Mouse (Mus musculus) gastrocnemius, adult 2 months (tissue): ENCODE data around the gene Nt5e. TPM values are rescaled to one million over a fixed set of nuclear protein-coding genes. Genes with fewer than 3 reads are reported as not detected.

Source experiments
- DNase-seq: peaks from one replicate; pipeline ENCODE4 v3.0.0; 2022
- H3K27ac ChIP-seq: fragments of 200-600 bp; 2 replicates; pipeline ENCODE4 v1.8.1; 2022; ENCODE audit warnings: mild to moderate bottlenecking
- H3K4me3 ChIP-seq: fragments of 200-600 bp; 2 replicates; pipeline ENCODE4 v1.8.1; 2022; ENCODE audit warnings: mild to moderate bottlenecking, moderate library complexity
- CTCF ChIP-seq: fragments of 200-600 bp; IDR thresholded peaks from 2 replicates; pipeline ENCODE4 v1.8.1; 2022; ENCODE audit warnings: antibody characterized with exemption, mild to moderate bottlenecking, moderate library complexity
- intact Hi-C: fragments of 180-260 bp; cut with DNase I; formaldehyde crosslinking; loops from one replicate; pipeline ENCODE4 v1.15.1; 2025
- total RNA-seq, 2 experiments: library from RNA; stranded (reverse); gene quantifications; 2 replicates each; pipeline ENCODE4 v1.2.3; 2021

Gene Nt5e
- total RNA-seq, 2 experiments from 2014 or later, result 2.2 to 2.5 TPM

DNA sequence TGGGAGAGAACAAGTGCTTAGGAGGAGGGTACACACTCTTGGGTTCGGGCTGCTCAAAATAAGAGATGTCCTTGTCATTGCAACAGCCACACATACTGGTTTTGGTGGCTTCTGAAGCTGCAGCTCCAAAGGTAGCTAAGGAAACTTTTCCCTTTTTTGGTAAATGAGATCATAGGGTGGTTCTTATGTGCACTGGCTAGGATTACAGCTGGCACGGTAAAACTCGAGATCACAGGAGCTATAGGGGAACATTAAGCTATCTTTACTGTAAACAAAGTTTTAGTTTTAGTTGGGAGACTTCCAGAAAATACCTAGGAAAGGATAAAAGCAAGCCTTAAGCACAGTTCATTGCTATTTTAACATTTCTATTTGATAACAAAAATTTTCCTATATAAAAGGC is 24.2 kb downstream of the Nt5e start:
- no peak overlapping the region for H3K27ac ChIP-seq
- intact Hi-C loops, result no loop called here
- H3K4me3 ChIP-seq, result no peak overlapping the region
- no peak for TF ChIP-seq CTCF
- DNase-seq, result no peak

DNA sequence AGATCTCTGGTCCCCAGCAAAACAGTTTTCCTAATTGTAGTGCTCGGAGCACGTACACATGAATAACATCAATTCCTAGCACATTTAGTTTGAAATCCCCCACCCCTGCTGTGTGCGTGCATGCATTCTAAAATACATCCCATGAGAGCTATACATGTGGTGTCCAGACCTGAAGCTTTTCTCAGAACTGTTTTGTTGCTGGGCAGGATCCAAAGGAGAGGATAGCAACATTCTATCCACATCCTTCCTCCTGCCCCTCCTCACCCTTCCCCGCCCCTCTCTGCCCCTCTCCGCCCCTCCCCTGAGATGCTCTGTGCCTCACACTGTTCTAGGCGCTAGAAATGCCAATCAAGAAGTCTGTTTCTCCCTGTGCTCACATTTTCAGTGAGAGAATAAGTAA is 25.7 kb downstream of the Nt5e start:
- DNase-seq, result no peak
- H3K4me3 ChIP-seq, result no peak overlapping the region
- no peak overlapping the region for H3K27ac ChIP-seq
- intact Hi-C loops, result no loop called here
- no peak for TF ChIP-seq CTCF

DNA sequence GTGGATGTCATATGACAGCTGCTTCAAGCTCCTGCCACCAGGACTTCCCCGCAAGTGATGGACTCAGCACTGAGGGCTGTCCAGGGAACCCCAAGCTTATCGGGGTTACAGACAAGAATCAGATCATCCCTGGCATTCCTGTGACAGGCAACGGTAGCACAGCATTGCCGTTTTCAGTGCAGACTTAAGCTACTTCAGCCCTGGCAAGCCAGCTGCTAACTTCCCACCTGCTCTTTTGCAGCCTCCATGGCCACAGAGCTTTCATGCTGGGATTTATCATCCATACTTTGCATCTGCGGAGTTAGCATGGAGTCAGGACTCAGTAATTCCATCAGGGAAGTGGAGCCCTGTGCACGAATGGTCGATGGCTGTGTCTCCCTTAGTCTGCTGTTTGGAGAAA is 26.5 kb downstream of the Nt5e start:
- no peak for TF ChIP-seq CTCF
- intact Hi-C loops, result no loop called here
- DNase-seq, result no peak
- Histone ChIP-seq H3K4me3 (no peak overlapping the region), H3K27ac (no peak overlapping the region)

DNA sequence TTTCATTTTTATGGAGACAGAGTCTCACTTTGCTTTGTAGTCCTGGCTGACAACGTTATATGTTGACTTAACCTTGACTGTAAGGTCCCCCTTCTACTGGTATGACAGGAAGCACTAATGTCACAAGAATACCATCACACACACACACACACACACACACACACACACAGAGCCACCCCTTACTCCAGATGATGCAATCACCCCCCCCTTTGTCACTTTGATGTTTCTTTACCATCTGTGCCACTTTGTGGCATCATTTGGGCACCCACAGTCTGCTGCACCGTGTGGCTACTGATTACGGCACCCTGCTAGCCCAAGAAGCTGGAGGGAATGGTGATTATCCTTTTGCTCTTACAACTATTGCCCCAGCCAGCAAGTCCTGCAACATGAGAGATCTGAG is 30.2 kb downstream of the Nt5e start:
- no peak for DNase-seq
- intact Hi-C loops, result no loop called here
- Histone ChIP-seq H3K27ac (no peak overlapping the region), H3K4me3 (no peak overlapping the region)
- no peak for TF ChIP-seq CTCF

DNA sequence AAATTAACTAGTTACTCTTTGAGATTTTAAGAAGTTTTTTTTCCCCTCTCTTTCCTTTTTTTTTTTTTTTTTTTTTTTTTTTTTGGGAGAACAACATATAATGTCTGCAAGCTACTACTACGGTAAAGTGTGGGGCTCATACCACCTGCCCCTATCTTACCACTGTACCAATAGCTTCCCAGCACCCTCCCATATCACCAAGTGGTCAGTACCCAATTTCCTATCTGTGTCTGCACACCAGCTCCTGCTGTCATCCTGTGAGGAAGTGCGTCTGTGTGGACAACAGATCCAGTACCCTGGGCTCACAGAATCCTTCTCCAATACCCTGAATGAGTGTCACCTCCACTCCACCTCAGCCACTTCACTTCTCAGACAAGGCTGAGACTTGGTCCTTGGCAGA is 32.1 kb downstream of the Nt5e start:
- H3K4me3 ChIP-seq, result no peak overlapping the region
- TF ChIP-seq CTCF, result no peak
- no peak overlapping the region for H3K27ac ChIP-seq
- no peak for DNase-seq
- intact Hi-C loops, result no loop called here

DNA sequence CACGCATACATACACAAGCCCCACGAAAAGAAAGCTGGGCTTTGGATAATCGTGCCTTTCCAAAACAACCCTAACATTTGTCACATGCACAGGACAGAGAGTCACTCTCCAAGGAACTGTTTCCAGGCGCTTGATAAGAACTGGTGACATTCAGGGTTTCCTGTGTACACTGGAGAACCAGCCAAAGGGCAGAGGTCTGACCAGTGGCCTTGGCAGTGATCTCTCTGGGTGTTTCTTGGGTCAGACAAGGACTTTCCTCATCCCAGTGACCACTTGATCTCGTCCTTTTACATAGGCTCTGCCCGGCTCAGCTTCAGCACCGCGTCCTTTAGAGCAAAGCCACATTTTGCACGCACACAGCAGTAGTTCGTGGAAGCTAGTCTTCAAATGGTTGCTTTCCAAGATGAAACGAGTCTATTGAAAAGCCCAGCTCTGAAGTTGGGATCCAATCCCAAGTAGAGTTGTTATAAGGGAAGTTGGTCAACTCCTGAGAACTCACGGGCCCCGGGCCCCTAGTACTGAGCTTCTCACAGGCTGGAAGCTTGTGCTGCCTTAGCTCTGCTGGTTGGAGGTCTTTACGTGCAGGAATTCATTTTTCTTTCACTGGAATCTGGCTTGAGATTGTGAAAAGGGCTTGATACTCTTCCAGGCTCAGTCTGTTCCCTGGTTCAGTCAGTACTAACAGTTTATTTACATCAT is 34.4 kb downstream of the Nt5e start:
- DNase-seq, result no peak
- intact Hi-C loops, result no loop called here
- H3K4me3 ChIP-seq, result no peak overlapping the region
- TF ChIP-seq CTCF, result no peak
- peak overlapping the region; percentile 13; the same call in 1 of the 2 replicates for H3K27ac ChIP-seq

DNA sequence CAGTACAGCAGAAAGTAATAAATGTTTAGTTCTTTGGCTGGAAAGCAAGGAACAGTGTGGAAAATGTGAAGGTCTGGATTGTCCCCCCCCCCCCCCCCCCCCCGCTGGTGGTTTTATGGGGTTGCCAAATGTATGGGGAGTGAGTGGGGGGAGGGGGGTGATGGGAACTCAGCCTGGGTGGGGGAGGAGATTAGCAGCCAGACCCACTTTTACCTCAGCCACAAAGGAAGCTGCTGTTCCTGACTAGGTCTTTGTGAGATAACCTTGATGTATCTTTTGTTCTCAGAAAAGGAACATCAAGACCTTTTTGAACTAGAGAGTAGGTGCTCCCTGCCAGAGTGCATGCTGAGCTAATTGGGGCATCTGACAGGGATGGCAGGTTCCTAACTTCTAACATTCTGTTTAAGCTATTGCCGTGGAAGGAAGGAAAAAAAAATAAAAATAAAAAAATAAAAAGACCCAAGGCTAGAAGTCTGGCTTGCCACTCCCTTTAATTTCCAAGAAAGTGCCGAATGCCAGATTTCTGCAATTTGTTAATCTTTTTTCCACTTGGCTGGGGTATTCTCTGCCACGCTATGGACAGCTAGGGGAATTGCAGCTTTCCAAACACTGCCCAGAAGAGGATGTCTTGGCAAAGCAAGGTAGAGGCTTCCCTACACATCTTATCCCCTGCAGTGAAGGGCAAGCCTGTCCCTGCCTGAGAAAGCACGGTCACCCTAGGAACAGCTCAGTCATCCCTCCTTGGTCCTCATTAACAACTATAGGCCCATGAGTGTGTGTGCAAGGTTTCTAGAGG is 35.3 kb downstream of the Nt5e start:
- peak; percentile 26; the same call in 1 of the 2 replicates for TF ChIP-seq CTCF
- DNase-seq, result no peak
- peak overlapping the region; percentile 4; the same call in 1 of the 2 replicates for H3K27ac ChIP-seq
- H3K4me3 ChIP-seq, result no peak overlapping the region
- intact Hi-C loops, result no loop called here

DNA sequence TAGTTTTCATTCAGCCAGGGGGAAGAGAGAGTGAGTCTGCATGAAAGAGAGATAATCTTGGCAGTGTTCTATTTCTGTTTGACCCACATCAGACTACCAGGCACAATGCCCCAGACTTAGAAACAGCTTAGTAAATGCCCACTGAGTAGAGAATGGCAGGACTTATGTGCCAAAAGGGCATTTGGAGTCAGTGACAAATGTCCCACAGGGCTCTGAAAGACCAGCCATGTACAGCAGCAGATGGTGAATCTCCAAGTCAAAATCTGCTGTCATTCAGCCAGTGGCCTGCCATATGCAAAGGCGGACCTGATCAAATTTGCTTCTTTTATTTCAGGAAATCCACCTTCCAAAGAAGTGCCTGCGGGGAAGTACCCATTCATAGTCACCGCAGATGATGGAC is 36.1 kb downstream of the Nt5e start:
- intact Hi-C loops, result no loop called here
- DNase-seq, result no peak
- Histone ChIP-seq H3K27ac (no peak overlapping the region; the same call in 1 of the 2 replicates), H3K4me3 (no peak overlapping the region)
- TF ChIP-seq CTCF, result no peak

DNA sequence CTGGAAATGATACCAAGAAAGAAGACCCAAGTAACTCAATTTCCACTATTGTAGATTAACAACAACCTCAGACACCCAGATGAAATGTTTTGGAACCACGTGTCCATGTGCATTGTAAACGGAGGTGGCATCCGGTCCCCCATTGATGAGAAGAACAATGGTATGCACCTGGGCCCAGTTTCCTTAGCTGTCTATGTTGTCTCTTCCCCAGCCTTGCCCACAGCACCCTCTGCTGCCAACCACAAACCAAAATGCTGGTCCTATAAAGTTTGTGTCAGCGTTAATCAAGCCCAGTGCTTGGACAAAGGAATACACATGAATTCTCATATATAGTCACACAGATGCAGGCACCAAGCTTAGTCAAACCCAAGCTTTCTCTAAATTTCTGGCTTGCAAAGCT is 39.3 kb downstream of the Nt5e start:
- TF ChIP-seq CTCF, result no peak
- Histone ChIP-seq H3K4me3 (no peak overlapping the region), H3K27ac (no peak overlapping the region)
- DNase-seq, result no peak
- intact Hi-C loops, result no loop called here

DNA sequence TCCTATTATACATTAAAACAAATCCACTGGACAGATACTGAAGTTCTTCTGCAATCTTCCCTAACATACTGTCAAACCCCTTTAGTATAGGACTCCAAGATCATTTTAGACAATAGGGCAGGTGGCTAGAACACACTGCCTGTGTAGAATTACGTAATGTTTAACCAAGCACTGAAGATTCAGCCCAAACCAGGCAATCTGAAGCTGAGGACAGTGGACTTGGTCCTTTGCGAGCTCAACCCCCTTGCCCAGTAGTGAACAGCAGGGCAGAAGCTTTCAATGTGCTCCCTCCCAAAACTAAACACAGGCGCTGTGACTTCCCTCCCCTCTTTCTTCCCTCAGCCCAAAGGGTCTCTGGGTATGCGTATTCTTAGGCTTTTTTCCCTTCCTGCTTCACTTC is 39.8 kb downstream of the Nt5e start:
- no peak for TF ChIP-seq CTCF
- intact Hi-C loops, result no loop called here
- no peak for DNase-seq
- Histone ChIP-seq H3K4me3 (no peak overlapping the region), H3K27ac (no peak overlapping the region)

DNA sequence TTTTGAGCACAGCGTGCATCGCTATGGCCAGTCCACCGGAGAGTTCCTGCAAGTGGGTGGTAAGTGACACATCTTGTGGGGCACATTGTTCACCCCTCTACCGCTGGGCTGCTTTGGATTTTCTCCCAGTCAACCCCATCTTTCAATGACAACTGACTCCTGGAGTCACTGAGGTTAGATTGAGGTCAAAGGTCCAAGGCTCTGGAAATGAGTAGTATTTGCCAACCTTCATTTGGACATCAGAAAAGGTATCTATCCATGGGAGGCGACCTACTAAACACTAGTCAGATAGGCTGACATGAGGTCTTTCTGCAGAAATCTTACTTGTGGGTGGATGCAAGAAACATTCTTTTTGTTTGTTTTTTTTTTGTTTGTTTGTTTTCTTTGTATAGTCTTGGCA is 40.3 kb downstream of the Nt5e start:
- intact Hi-C loops, result no loop called here
- H3K27ac ChIP-seq, result no peak overlapping the region

DNA sequence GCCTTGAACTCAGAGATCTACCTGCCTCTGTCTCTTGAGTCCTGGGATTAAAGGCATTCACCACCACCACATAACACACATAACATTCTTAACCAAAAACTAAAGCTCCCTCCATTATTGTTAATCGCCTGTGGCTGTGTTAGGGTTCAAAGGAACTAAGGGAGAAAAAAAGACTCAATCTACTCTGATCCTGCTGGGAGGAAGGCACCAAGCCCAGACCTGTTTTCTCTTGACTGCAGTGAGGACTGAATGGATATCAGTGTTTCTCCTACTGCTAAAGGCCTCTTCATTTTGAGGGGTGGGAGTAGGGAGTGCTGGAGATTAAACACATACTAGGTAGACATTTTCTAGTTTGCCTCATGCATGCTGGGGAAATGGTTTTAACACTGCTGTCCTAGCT is 40.8 kb downstream of the Nt5e start:
- H3K4me3 ChIP-seq, result no peak overlapping the region
- TF ChIP-seq CTCF, result no peak
- no peak overlapping the region for H3K27ac ChIP-seq
- DNase-seq, result no peak
- intact Hi-C loops, result no loop called here

More for the DNA sequence above, 40.3 kb downstream of the Nt5e start:
- TF ChIP-seq CTCF, result no peak
- no peak for DNase-seq
- H3K4me3 ChIP-seq, result no peak overlapping the region

DNA sequence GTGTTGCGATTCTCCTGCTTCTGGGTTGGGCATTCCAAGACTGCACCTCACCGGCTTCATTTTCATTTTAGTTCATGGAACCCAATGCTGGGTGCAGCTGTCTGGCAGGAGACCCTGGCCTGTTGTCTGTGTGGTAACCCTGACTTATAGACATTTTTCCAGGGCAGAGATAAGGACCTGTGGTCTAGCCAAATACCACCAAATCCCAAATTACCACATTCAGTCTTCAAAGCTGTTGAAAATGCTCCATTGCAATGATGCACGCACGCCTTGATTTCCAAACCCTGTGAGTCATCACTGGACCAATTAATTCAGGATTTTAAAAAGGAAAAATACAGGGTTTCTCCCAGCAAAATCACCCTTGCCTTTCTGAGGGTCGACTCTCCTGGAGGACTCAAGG is 41.5 kb downstream of the Nt5e start:
- no peak for DNase-seq
- Histone ChIP-seq H3K27ac (peak overlapping the region; percentile 20; the same call in 1 of the 2 replicates), H3K4me3 (no peak overlapping the region)
- TF ChIP-seq CTCF, result no peak
- intact Hi-C loops, result no loop called here

DNA sequence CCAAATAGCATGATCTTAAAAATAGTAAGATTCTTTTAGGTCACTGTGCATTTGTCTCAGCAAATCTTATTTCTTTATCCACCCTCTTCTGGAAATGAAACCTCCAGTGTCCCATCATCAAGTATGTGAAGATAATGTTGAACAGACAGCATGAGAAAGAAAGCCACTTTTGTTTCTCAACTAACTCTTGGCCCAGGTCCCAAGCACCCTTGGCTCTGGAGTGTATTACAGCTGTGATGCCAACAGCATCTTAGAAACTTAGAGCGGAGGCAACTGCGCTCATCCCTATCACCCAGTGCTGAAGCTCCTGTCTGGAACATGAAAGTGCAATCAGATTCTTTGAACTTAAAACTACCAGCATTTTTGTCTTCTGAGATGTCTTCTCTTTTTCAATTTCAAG is 42.7 kb downstream of the Nt5e start:
- Histone ChIP-seq H3K27ac (peak overlapping the region; percentile 88), H3K4me3 (no peak overlapping the region; the same call in 1 of the 2 replicates)
- DNase-seq, result peak; percentile 59
- intact Hi-C loops, result loop anchor here (5.0 to 10.0 kb wide), 2 partner anchors 42 to 175 kb away; partner anchors contain the start of genes Nt5e and Zfp949
- TF ChIP-seq CTCF, result no peak
